Mouse (Mus musculus): ENCODE results near the gene Prkaca.

Gene Prkaca

GRCm38 (mm10) chr8:83941066-83941677, 31.6 kb upstream of the Prkaca start:
- peaks cover 54% of the 10 kb centered on the region for H3K36me3 ChIP-seq (ENCODE audit: insufficient read depth, low read length)
- peaks cover 12% of the 10 kb centered on the region for H3K27me3 ChIP-seq (ENCODE audit: insufficient read depth, low read length)
- no peaks in the 10 kb centered on the region for H3K9me3 ChIP-seq (ENCODE audit: low read length)
- TF ChIP-seq CTCF (conservative IDR thresholded peaks at IDR 0.05; ENCODE audit: low read length) (no peak), POU5F1 (IDR thresholded peaks at IDR 0.05; ENCODE audit: borderline replicate concordance, low read length) (no peak), NANOG (IDR thresholded peaks at IDR 0.05; ENCODE audit: borderline replicate concordance, low read length) (no peak)
- peaks cover 39% of the 10 kb centered on the region for H3K4me1 ChIP-seq (replicated peaks; ENCODE audit: low read depth, low read length)
- no peak overlapping the region for H3K4me3 ChIP-seq (replicated peaks; ENCODE audit: low read length)

GRCm38 (mm10) chr8:83942446-83942845, 30.3 kb upstream of the Prkaca start:
- H3K4me1 ChIP-seq (replicated peaks; ENCODE audit: low read depth, low read length): peaks cover 38% of the 10 kb centered on the region
- TF ChIP-seq CTCF (conservative IDR thresholded peaks at IDR 0.05; ENCODE audit: low read length) (no peak), NANOG (IDR thresholded peaks at IDR 0.05; ENCODE audit: borderline replicate concordance, low read length) (no peak), POU5F1 (IDR thresholded peaks at IDR 0.05; ENCODE audit: borderline replicate concordance, low read length) (no peak)
- H3K36me3 ChIP-seq (ENCODE audit: insufficient read depth, low read length): peaks cover 42% of the 10 kb centered on the region
- no peaks in the 10 kb centered on the region for H3K9me3 ChIP-seq (ENCODE audit: low read length)
- H3K4me3 ChIP-seq (replicated peaks; ENCODE audit: low read length): no peak overlapping the region
- H3K27me3 ChIP-seq (ENCODE audit: insufficient read depth, low read length): peaks cover 14% of the 10 kb centered on the region

- H3K9me3 ChIP-seq (ENCODE audit: low read length): no peaks in the 10 kb centered on the region
- H3K36me3 ChIP-seq (ENCODE audit: insufficient read depth, low read length): peaks cover 11% of the 10 kb centered on the region
- no peak overlapping the region for H3K4me3 ChIP-seq (replicated peaks; ENCODE audit: low read length)
- H3K4me1 ChIP-seq (replicated peaks; ENCODE audit: low read depth, low read length): peaks cover 9% of the 10 kb centered on the region
- H3K27me3 ChIP-seq (ENCODE audit: insufficient read depth, low read length): peaks cover 14% of the 10 kb centered on the region
- no peak for TF ChIP-seq POU5F1 (IDR thresholded peaks at IDR 0.05; ENCODE audit: borderline replicate concordance, low read length)
- no peak for TF ChIP-seq NANOG (IDR thresholded peaks at IDR 0.05; ENCODE audit: borderline replicate concordance, low read length)
- no peak for TF ChIP-seq CTCF (conservative IDR thresholded peaks at IDR 0.05; ENCODE audit: low read length)
Measured at GRCm38 (mm10) chr8:83945540-83945939, 27.3 kb upstream of the Prkaca start.

- Histone ChIP-seq H3K4me3 (replicated peaks; ENCODE audit: low read length) (peak overlapping the region; percentile 85), H3K9me3 (ENCODE audit: low read length) (no peaks in the 10 kb centered on the region)
- TF ChIP-seq CTCF (conservative IDR thresholded peaks at IDR 0.05; ENCODE audit: low read length) (no peak), POU5F1 (IDR thresholded peaks at IDR 0.05; ENCODE audit: borderline replicate concordance, low read length) (no peak), NANOG (IDR thresholded peaks at IDR 0.05; ENCODE audit: borderline replicate concordance, low read length) (no peak)
Measured at GRCm38 (mm10) chr8:83954749-83955105, 18.1 kb upstream of the Prkaca start.

GRCm38 (mm10) chr8:83955106-83955957, 17.5 kb upstream of the Prkaca start, which contains the start of the genes Gm10644 and Asf1b:
TSS of gene Gm10644 (minus strand) at chr8:83955205.
TSS of gene Asf1b (plus strand) at chr8:83955507.
- TF ChIP-seq CTCF (conservative IDR thresholded peaks at IDR 0.05; ENCODE audit: low read length) (peak; percentile 25; the same call in 1 of the 2 replicates), POU5F1 (IDR thresholded peaks at IDR 0.05; ENCODE audit: borderline replicate concordance, low read length) (no peak)

More at GRCm38 (mm10) chr8:83954749-83955105, 18.1 kb upstream of the Prkaca start:
- Histone ChIP-seq H3K27me3 (ENCODE audit: insufficient read depth, low read length) (no peaks in the 10 kb centered on the region; the same call in 1 of the 2 replicates), H3K36me3 (ENCODE audit: insufficient read depth, low read length) (peaks cover 19% of the 10 kb centered on the region), H3K4me1 (replicated peaks; ENCODE audit: low read depth, low read length) (peaks cover 24% of the 10 kb centered on the region)

GRCm38 (mm10) chr8:83955958-83956218, 16.9 kb upstream of the Prkaca start:
- no peaks in the 10 kb centered on the region; the same call in 1 of the 2 replicates for H3K27me3 ChIP-seq (ENCODE audit: insufficient read depth, low read length)
- peaks cover 26% of the 10 kb centered on the region for H3K36me3 ChIP-seq (ENCODE audit: insufficient read depth, low read length)
- H3K9me3 ChIP-seq (ENCODE audit: low read length): no peaks in the 10 kb centered on the region
- H3K4me1 ChIP-seq (replicated peaks; ENCODE audit: low read depth, low read length): peaks cover 24% of the 10 kb centered on the region
- peak overlapping the region; percentile 92 for H3K4me3 ChIP-seq (replicated peaks; ENCODE audit: low read length)
- no peak for TF ChIP-seq CTCF (conservative IDR thresholded peaks at IDR 0.05; ENCODE audit: low read length)
- TF ChIP-seq POU5F1 (IDR thresholded peaks at IDR 0.05; ENCODE audit: borderline replicate concordance, low read length): no peak
- TF ChIP-seq NANOG (IDR thresholded peaks at IDR 0.05; ENCODE audit: borderline replicate concordance, low read length): no peak

More at GRCm38 (mm10) chr8:83955106-83955957, 17.5 kb upstream of the Prkaca start, which contains the start of the genes Gm10644 and Asf1b:
- Histone ChIP-seq H3K4me1 (replicated peaks; ENCODE audit: low read depth, low read length) (peaks cover 24% of the 10 kb centered on the region), H3K4me3 (replicated peaks; ENCODE audit: low read length) (peak within 1 kb of the TSS; percentile 92), H3K27me3 (ENCODE audit: insufficient read depth, low read length) (no peaks in the 10 kb centered on the region; the same call in 1 of the 2 replicates), H3K36me3 (ENCODE audit: insufficient read depth, low read length) (peaks cover 24% of the 10 kb centered on the region), H3K9me3 (ENCODE audit: low read length) (no peaks in the 10 kb centered on the region)

- peaks cover 24% of the 10 kb centered on the region for H3K4me1 ChIP-seq (replicated peaks; ENCODE audit: low read depth, low read length)
- TF ChIP-seq CTCF (conservative IDR thresholded peaks at IDR 0.05; ENCODE audit: low read length) (no peak), POU5F1 (IDR thresholded peaks at IDR 0.05; ENCODE audit: borderline replicate concordance, low read length) (no peak), NANOG (IDR thresholded peaks at IDR 0.05; ENCODE audit: borderline replicate concordance, low read length) (no peak)
- H3K27me3 ChIP-seq (ENCODE audit: insufficient read depth, low read length): no peaks in the 10 kb centered on the region; the same call in 1 of the 2 replicates
- H3K36me3 ChIP-seq (ENCODE audit: insufficient read depth, low read length): peaks cover 35% of the 10 kb centered on the region
- H3K9me3 ChIP-seq (ENCODE audit: low read length): no peaks in the 10 kb centered on the region
- peak overlapping the region; percentile 92 for H3K4me3 ChIP-seq (replicated peaks; ENCODE audit: low read length)
Measured at GRCm38 (mm10) chr8:83956789-83957188, 16.0 kb upstream of the Prkaca start.

GRCm38 (mm10) chr8:83964015-83964765, 8.6 kb upstream of the Prkaca start:
- H3K4me1 ChIP-seq (replicated peaks; ENCODE audit: low read depth, low read length): peaks cover 3% of the 10 kb centered on the region; the same call in 1 of the 2 replicates
- no peak for TF ChIP-seq CTCF (conservative IDR thresholded peaks at IDR 0.05; ENCODE audit: low read length)
- no peak for TF ChIP-seq NANOG (IDR thresholded peaks at IDR 0.05; ENCODE audit: borderline replicate concordance, low read length)
- TF ChIP-seq POU5F1 (IDR thresholded peaks at IDR 0.05; ENCODE audit: borderline replicate concordance, low read length): no peak
- peaks cover 88% of the 10 kb centered on the region for H3K36me3 ChIP-seq (ENCODE audit: insufficient read depth, low read length)
- no peak overlapping the region for H3K4me3 ChIP-seq (replicated peaks; ENCODE audit: low read length)
- no peaks in the 10 kb centered on the region for H3K9me3 ChIP-seq (ENCODE audit: low read length)
- no peaks in the 10 kb centered on the region for H3K27me3 ChIP-seq (ENCODE audit: insufficient read depth, low read length)

Measured in E14TG2a.4 (cell line).